Mouse (Mus musculus): ENCODE results near the gene Vsig4. TPM values are rescaled to one million over a fixed set of nuclear protein-coding genes. Genes with fewer than 3 reads are reported as not detected.
"Not testable (repeated sequence)": the region's sequence is repeated elsewhere in the genome, so short reads cannot be mapped to it uniquely, and the experiment has no call there.

Gene Vsig4
- polyA plus RNA-seq (2012; rRNA removed), result 0.19 and 0.65 TPM in 2 replicates

DNA sequence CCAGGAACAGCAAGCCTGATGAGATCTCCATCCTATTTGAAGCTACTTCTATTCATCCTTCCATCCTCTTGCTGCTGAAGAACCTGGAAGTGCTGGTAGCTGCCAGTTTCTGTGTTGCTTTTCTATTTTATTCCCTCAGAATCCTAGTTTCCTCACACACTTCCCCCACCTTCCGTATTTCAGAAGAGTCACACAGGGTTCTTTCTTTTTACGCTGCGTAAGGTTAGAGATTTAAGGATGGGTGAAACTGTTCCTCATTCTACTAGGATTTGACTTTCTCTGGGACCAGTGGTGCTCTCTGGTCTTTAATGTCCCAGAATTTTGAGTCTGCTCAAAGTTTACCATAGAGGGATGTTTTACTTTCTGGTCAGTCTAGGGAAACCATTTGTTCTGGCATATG, at the start of gene Vsig4:
Gene Vsig4, minus strand, starts transcription at position 101 of the 400 bp plus-strand sequence.
- no peak for DNase-seq (ENCODE audit: low read depth)

DNA sequence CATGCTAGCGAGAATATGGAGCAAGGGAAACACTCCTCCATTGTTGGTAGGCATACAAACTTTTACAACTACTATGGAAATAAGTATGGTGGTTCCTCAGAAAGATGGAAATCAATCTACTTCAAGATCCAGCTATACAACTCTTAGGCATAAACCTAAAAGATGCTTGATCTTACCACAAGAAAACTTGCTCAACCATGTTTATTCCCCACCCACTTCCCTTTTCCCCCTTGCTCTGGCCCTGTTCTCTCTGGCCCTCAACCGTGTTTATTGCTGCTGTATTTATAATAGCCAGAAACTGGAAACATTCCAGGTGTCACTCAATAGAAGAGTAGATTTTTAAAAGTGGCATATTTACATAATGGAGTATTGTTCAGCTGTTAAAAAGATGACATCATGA, 45.9 kb upstream of the Vsig4 start:
- DNase-seq (ENCODE audit: low read depth), result no peak

DNA sequence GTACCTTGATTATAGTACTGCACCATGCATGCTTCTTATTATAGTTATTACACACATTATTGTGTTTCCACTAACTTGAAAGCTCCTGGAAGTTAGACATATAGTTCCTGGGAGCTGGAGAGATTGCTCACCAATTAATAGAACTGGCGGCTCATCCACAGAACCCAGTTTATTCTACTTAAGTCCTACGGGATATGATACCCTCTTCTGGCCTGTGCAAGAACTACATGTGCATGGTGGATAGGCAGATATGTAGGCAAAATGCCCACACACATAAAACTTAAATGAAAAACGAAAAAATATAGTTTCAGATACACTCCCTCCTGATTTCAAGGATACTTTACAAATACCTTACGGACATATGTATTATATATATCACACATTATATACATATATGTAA, 36.5 kb upstream of the Vsig4 start:
- no peak for DNase-seq (ENCODE audit: low read depth)

DNA sequence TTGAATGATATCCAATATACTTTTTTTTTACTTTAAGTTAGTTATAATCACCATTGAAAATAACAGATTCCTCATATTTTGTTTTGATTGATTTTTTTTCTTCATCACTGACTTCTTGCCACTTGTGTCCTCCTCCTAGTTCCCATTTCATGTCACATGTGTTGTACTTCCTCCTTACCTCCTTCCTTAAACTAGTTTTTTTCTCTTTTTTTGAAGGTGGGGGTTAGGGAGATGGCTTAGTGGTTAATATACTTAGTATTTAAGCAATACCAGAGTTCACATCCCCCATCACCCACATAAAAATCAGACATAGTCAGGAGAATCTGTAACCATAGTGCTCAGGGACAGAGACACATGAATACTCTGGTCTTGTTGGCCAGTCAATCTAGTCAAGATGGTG, 36.7 kb downstream of the Vsig4 start:
- no peak for DNase-seq (ENCODE audit: low read depth)

DNA sequence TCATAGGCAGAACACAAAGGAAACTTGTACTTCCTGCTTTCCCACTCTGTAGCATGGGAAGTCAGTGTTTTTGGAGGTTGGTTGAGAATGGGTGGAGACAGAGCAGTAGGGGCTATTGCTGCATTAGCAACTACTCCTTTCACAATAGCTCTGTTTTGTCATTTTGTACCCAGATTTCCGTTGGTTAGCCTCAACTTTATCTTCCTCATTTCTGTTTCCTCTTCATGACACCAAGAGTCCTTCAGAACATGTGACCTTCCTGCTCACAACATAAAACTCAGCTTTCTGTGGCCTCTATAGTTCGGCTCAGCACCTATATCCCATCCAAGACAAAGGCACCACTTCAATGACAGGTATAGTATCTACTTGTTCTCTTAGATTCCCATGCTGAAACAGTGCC, 53.6 kb downstream of the Vsig4 start:
- no peak for DNase-seq (ENCODE audit: low read depth)

DNA sequence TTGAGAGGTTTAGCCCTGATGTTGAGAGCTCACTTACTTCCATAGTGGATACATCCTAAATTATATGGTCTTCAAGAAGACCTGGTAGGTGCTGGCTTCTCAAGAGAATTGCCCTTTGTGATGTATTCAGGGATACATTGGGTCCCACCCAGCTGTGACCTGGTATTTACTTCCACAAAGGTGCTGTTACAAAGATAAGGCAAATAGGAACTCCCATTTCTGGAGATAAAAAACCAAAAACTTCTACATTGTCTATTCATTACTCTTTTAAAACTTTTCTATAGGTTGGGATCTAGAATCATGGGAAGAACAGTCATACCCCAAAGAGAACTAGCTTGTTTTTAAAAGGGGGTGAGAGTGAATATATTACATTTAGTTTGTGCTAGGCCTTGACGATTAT, 54.2 kb downstream of the Vsig4 start:
- DNase-seq (ENCODE audit: low read depth), result no peak

DNA sequence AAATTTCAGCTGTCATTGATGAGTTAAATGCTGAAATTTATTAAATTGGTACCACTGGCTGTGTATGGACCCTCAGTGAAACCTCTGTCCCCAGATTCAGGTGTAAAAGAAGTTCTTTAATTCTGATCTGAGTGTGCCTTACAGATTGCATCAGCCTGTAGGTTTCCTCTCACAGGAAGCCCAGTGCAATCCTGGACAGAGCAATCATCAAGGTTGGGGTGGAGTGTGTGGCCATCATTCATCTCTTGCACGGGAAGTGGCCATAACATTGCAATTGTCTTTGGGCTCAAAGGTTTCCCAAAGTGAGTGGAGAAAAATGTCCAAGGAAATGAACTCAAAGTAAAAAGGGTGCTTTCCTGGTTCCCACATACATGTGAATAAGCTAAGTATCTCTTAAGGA, 57.5 kb downstream of the Vsig4 start:
- DNase-seq (ENCODE audit: low read depth), result no peak

DNA sequence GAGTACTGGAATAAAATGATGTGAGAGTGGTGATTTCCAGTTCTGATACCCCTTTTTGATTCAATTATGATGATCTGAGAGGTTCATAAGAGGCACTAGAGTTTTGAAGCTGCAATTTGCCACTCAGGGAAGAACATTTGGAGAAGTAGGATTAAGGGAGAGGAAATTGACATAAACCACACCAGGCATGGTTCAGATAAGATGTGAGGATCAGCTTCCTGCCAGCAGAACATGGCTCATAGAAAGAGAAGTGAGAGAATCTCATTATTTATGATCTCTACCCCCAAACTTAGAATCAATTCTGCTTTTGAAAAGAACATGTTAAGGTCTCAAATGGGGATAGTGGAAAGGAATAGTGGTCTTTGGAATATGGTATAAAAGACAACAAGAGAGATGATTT, 66.2 kb downstream of the Vsig4 start:
- no peak for DNase-seq (ENCODE audit: low read depth)

DNA sequence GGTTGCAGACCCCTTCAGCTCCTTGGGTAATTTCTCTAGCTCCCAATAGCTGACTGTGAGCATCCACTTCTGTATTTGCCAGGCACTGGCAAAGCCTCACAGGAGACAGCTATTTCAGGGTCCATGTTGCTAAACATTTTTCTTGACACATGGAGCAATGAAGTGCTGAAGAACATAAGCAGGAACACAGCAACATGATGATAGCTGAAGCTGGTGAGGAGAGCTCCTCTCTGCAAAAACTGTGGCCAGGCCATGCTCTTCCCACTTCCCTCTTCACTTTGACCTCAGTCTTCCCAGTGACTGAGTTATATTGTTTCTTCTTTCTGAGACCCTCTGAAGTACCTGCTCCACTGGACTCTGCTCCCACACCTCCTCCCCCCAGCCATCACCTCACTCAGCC, 67.8 kb downstream of the Vsig4 start:
- DNase-seq (ENCODE audit: low read depth), result no peak

DNA sequence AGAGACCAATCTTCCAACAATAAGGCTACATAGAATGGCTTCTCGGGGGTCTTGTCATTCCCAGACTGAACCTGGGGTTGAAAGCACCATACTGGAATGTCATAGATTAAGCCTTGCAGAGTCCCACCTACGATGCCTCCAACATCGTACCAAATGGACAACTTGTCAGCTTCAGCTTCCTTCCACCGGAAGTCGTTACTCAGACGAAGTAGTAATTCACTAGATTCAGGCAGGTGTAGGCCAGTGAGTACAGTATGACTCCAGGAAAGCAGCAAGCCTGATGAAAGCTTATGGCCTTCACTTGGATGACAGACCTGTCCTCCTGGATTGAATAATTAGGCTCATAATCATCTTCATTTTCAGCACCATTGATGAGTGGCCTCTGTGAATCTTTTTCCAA, 69.0 kb downstream of the Vsig4 start:
- no peak for DNase-seq (ENCODE audit: low read depth)

DNA sequence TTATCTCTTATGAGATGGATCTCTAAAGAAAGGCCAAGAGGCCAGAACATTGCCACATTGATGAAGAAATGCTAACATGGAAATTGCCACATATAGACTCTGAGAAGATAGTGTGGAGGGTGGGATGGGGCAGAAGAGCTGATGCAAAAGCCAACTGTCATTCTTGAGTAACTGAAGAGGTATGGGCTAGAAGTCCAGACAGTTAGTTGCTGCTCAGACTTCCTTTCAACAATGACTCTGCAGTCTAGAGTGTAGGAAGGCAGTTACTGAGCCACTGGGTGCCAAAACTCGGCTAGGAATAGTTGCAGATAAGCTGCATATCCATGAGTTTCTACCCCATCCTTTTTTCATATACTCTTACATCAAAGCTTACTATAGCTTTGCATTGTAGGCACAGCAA, 75.2 kb downstream of the Vsig4 start:
- DNase-seq (ENCODE audit: low read depth), result no peak

DNA sequence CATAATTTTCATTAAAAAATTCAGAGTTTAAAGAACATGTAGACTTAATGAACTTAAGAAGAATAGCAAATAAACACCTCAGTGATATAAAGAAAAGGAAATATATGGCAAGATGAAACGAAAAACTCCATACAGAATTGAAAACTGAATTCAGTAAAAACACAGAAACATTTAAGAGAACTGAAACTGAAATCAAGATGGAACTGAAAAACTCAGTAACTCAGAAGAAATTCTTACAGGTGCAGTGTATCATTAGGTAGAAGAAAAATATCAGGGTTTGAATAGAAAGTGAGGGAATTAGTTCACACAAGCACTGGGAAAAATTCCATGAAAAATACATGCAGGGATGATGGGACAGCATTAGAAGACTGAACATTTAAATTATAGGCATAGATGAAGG, 86.4 kb downstream of the Vsig4 start:
- DNase-seq (ENCODE audit: low read depth), result no peak

DNA sequence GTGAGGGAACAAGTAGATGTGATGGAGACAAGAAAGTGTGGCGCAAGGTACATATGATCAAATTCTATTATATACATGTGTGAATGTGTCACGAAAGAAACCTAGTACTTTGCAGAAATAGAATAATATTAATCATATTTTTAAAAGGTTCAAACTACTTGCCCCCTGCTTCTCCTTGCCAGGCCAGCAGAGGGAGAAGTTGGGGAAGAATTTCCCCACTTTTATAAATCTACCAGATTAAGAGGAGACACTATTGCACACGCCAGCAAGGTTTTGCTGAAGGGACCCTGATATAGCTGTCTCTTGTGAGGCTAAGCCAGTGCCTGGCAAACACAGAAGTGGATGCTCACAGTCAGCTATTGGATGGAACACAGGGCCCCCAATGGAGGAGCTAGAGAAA, 88.1 kb downstream of the Vsig4 start:
- not testable (repeated sequence) for DNase-seq (ENCODE audit: low read depth)

Other genes starting within 250 kb of the Vsig4 start
- 55.1 and 77.7 TPM in 2 replicates for gene Msn, start 197.4 kb downstream of the Vsig4 start, polyA plus RNA-seq (2012; rRNA removed)
- 14.9 and 17.0 TPM in 2 replicates for gene Heph, start 161.9 kb upstream of the Vsig4 start, polyA plus RNA-seq (2012; rRNA removed)
- 0.19 and 0.27 TPM in 2 replicates for gene Hsf3, start 162.9 kb upstream of the Vsig4 start, polyA plus RNA-seq (2012; rRNA removed)

Data from gonadal fat pad, adult 2 months (tissue).